Mouse (Mus musculus): ENCODE measurements at regions not wholly inside any gene's neighbourhood (a gene's known extent, or its start where the extent isn't known, plus 50 kb on each side); places are given as distances from the start of the nearest gene placed in this dataset.

GRCm38 (mm10) chr10:9509092-9509671, 165.8 kb downstream of the Samd5 start:
- H3K9me3 ChIP-seq (ENCODE audit: control insufficient read depth, low read length): no peaks in the 10 kb centered on the region
- DNase-seq (ENCODE audit: low spot score): no peak
- H3K36me3 ChIP-seq (ENCODE audit: control insufficient read depth, insufficient read depth, low read length): no peaks in the 10 kb centered on the region
- no peak overlapping the region for H3K9ac ChIP-seq (ENCODE audit: low read depth, low read length, severe bottlenecking)
- no peak overlapping the region for H3K4me3 ChIP-seq (replicated peaks; ENCODE audit: low read length)
- no peak for ATAC-seq (ENCODE audit: low FRiP score, low read depth)
- WGBS: 75% methylated on average over 17 of the region's 17 CpGs
- no peak overlapping the region for H3K4me2 ChIP-seq (replicated peaks; ENCODE audit: low read depth, low read length, severe bottlenecking)
- H3K27me3 ChIP-seq (ENCODE audit: control insufficient read depth, insufficient read depth, low read length): no peaks in the 10 kb centered on the region
- no peak overlapping the region for H3K27ac ChIP-seq (replicated peaks; ENCODE audit: low read depth, low read length)
- H3K4me1 ChIP-seq (ENCODE audit: control insufficient read depth, insufficient read depth, low read length): peaks cover 1% of the 10 kb centered on the region; the same call in 1 of the 2 replicates
- no peak for TF ChIP-seq POLR2A (IDR thresholded peaks at IDR 0.05; ENCODE audit: borderline replicate concordance, extremely low read depth, insufficient read depth, insufficient read length)

- peaks cover 5% of the 10 kb centered on the region; the same call in 1 of the 2 replicates for H3K4me1 ChIP-seq (ENCODE audit: control insufficient read depth, insufficient read depth, low read length)
- H3K4me3 ChIP-seq (replicated peaks; ENCODE audit: low read length): no peak overlapping the region
- DNase-seq (ENCODE audit: low spot score) (no peak), ATAC-seq (ENCODE audit: low FRiP score, low read depth) (no peak)
- no peaks in the 10 kb centered on the region for H3K9me3 ChIP-seq (ENCODE audit: control insufficient read depth, low read length)
- no peaks in the 10 kb centered on the region for H3K36me3 ChIP-seq (ENCODE audit: control insufficient read depth, insufficient read depth, low read length)
- no peak overlapping the region for H3K27ac ChIP-seq (replicated peaks; ENCODE audit: low read depth, low read length)
- no peak overlapping the region for H3K4me2 ChIP-seq (replicated peaks; ENCODE audit: low read depth, low read length, severe bottlenecking)
- no peak overlapping the region for H3K9ac ChIP-seq (ENCODE audit: low read depth, low read length, severe bottlenecking)
- 52% methylated on average over 11 of the region's 11 CpGs for WGBS
- no peaks in the 10 kb centered on the region for H3K27me3 ChIP-seq (ENCODE audit: control insufficient read depth, insufficient read depth, low read length)
- TF ChIP-seq POLR2A (IDR thresholded peaks at IDR 0.05; ENCODE audit: borderline replicate concordance, extremely low read depth, insufficient read depth, insufficient read length): no peak
Measured at GRCm38 (mm10) chr10:9503569-9504493, 171.2 kb downstream of the Samd5 start.

- H3K9ac ChIP-seq (ENCODE audit: low read depth, low read length, severe bottlenecking): no peak overlapping the region
- H3K4me2 ChIP-seq (replicated peaks; ENCODE audit: low read depth, low read length, severe bottlenecking): no peak overlapping the region
- H3K27ac ChIP-seq (replicated peaks; ENCODE audit: low read depth, low read length): no peak overlapping the region
- ATAC-seq (ENCODE audit: low FRiP score, low read depth) (no peak), DNase-seq (ENCODE audit: low spot score) (no peak)
- no peaks in the 10 kb centered on the region for H3K36me3 ChIP-seq (ENCODE audit: control insufficient read depth, insufficient read depth, low read length)
- H3K9me3 ChIP-seq (ENCODE audit: control insufficient read depth, low read length): no peaks in the 10 kb centered on the region
- TF ChIP-seq POLR2A (IDR thresholded peaks at IDR 0.05; ENCODE audit: borderline replicate concordance, extremely low read depth, insufficient read depth, insufficient read length): no peak
- no peaks in the 10 kb centered on the region for H3K27me3 ChIP-seq (ENCODE audit: control insufficient read depth, insufficient read depth, low read length)
- H3K4me3 ChIP-seq (replicated peaks; ENCODE audit: low read length): no peak overlapping the region
- WGBS: 90% methylated on average over 3 of the region's 3 CpGs
- no peaks in the 10 kb centered on the region for H3K4me1 ChIP-seq (ENCODE audit: control insufficient read depth, insufficient read depth, low read length)
Measured at GRCm38 (mm10) chr10:9498550-9498949, 176.5 kb downstream of the Samd5 start.

GRCm38 (mm10) chr10:9497021-9497420, 178.0 kb downstream of the Samd5 start:
- no peaks in the 10 kb centered on the region for H3K9me3 ChIP-seq (ENCODE audit: control insufficient read depth, low read length)
- H3K27ac ChIP-seq (replicated peaks; ENCODE audit: low read depth, low read length): no peak overlapping the region
- no peak for TF ChIP-seq POLR2A (IDR thresholded peaks at IDR 0.05; ENCODE audit: borderline replicate concordance, extremely low read depth, insufficient read depth, insufficient read length)
- 100% methylated on average over 1 of the region's 1 CpGs for WGBS
- no peaks in the 10 kb centered on the region for H3K36me3 ChIP-seq (ENCODE audit: control insufficient read depth, insufficient read depth, low read length)
- H3K9ac ChIP-seq (ENCODE audit: low read depth, low read length, severe bottlenecking): no peak overlapping the region
- no peaks in the 10 kb centered on the region; the same call in 1 of the 2 replicates for H3K4me1 ChIP-seq (ENCODE audit: control insufficient read depth, insufficient read depth, low read length)
- ATAC-seq (ENCODE audit: low FRiP score, low read depth): no peak
- DNase-seq (ENCODE audit: low spot score): no peak
- no peak overlapping the region for H3K4me3 ChIP-seq (replicated peaks; ENCODE audit: low read length)
- H3K27me3 ChIP-seq (ENCODE audit: control insufficient read depth, insufficient read depth, low read length): no peaks in the 10 kb centered on the region
- H3K4me2 ChIP-seq (replicated peaks; ENCODE audit: low read depth, low read length, severe bottlenecking): no peak overlapping the region

GRCm38 (mm10) chr10:9495143-9495651, 179.8 kb downstream of the Samd5 start:
- no peak for ATAC-seq (ENCODE audit: low FRiP score, low read depth)
- Histone ChIP-seq H3K4me3 (replicated peaks; ENCODE audit: low read length) (no peak overlapping the region), H3K9ac (ENCODE audit: low read depth, low read length, severe bottlenecking) (no peak overlapping the region), H3K4me2 (replicated peaks; ENCODE audit: low read depth, low read length, severe bottlenecking) (no peak overlapping the region), H3K4me1 (ENCODE audit: control insufficient read depth, insufficient read depth, low read length) (no peaks in the 10 kb centered on the region; the same call in 1 of the 2 replicates), H3K27ac (replicated peaks; ENCODE audit: low read depth, low read length) (no peak overlapping the region), H3K36me3 (ENCODE audit: control insufficient read depth, insufficient read depth, low read length) (no peaks in the 10 kb centered on the region), H3K27me3 (ENCODE audit: control insufficient read depth, insufficient read depth, low read length) (no peaks in the 10 kb centered on the region), H3K9me3 (ENCODE audit: control insufficient read depth, low read length) (no peaks in the 10 kb centered on the region)
- DNase-seq (ENCODE audit: low spot score): no peak
- WGBS: 35% methylated on average over 6 of the region's 6 CpGs
- no peak for TF ChIP-seq POLR2A (IDR thresholded peaks at IDR 0.05; ENCODE audit: borderline replicate concordance, extremely low read depth, insufficient read depth, insufficient read length)
